Mouse (Mus musculus): ENCODE measurements around the gene Rnf40.

DNA sequence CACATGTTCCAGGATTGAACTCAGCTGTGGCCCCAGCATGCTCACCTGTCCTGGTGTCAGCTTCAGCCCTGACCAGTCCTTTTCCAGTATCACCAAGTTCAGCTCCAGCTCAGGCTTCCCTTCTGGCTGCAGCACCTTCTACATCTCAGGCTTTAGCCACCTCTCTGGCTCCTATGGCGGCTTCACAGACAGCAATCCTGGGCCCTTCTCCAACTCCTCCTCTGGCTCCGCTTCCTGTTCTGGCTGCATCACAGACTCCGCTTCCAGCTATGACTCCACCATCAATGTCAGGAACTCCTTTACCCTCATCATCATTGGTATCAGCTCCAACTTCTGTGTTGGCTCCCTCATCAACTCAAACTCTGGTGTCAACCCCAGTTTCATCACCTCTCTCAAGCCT lies 46.9 kb upstream of the Rnf40 start:
- TF ChIP-seq CHD2 (IDR thresholded peaks at IDR 0.05; ENCODE audit: low read depth, low read length) (no peak), MAFK (IDR thresholded peaks at IDR 0.05; ENCODE audit: insufficient read depth, low read depth, low read length) (no peak), ZC3H11A (IDR thresholded peaks at IDR 0.05; ENCODE audit: borderline replicate concordance, low read depth, low read length) (no peak), HCFC1 (IDR thresholded peaks at IDR 0.05; ENCODE audit: borderline replicate concordance, insufficient read depth, low read length) (no peak)

Measured in ES-E14 (cell line).